Mouse (Mus musculus) liver, postnatal 0 days (tissue): ENCODE results near the gene Hdgfl3.

Experiments
- CTCF ChIP-seq: sonication (generic); IDR thresholded peaks from 2 replicates; pipeline ENCODE4 v1.5.1; 2016; ENCODE audit warnings: antibody characterized with exemption, low read depth
- EP300 ChIP-seq: IDR thresholded peaks from 2 replicates; pipeline ENCODE4 v1.6.1; 2016; ENCODE audit warnings: antibody characterized with exemption, low read depth, mild to moderate bottlenecking

GRCm38 (mm10) chr7:81847010-81847409 lies 87.3 kb downstream of the Hdgfl3 start:
- TF ChIP-seq CTCF: no peak
- no peak for TF ChIP-seq EP300
